Mouse (Mus musculus): ENCODE measurements around the gene Hhatl.
A peak's percentile ranks its signal among the peaks of the same experiment; 100 is the strongest.

The Hhatl gene

GRCm38 (mm10) chr9:121759091-121760081 is 32.9 kb downstream of the Hhatl start, which contains the start of gene Zfp651:
TSS of gene Zfp651 (plus strand) at chr9:121759330.
- DNase-seq (ENCODE audit: low read depth, low spot score), result peak; percentile 77

- no peak for DNase-seq (ENCODE audit: low read depth, low spot score)
These were observed 34.2 kb downstream of the Hhatl start for GRCm38 (mm10) chr9:121757835-121758814.

DNA sequence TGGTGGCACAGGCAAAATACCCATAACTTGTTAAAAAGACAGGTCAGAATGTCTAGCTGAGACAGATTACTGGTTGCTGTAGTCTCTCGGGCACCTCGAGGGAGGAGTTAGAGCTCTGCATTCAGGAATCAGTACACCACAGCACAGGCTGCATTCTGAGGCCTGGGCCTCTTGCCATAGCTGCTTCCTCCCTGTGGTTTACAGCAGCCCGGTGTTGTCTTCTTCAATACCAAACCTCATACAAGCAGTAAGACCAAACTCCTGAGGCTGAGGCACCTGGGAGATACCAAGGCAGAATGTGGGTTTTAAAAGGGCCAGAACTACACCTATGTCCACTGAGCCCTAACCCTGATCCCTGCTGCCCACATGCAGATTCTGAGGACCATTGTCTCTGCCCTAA is 34.9 kb downstream of the Hhatl start:
- DNase-seq (ENCODE audit: low read depth, low spot score), result no peak

GRCm38 (mm10) chr9:121756785-121757184 is 35.5 kb downstream of the Hhatl start:
- DNase-seq (ENCODE audit: low read depth, low spot score), result no peak

GRCm38 (mm10) chr9:121754624-121755023 is 37.7 kb downstream of the Hhatl start:
- no peak for DNase-seq (ENCODE audit: low read depth, low spot score)

- DNase-seq (ENCODE audit: low read depth, low spot score), result no peak
These were observed 39.5 kb downstream of the Hhatl start for GRCm38 (mm10) chr9:121752774-121753173.

DNA sequence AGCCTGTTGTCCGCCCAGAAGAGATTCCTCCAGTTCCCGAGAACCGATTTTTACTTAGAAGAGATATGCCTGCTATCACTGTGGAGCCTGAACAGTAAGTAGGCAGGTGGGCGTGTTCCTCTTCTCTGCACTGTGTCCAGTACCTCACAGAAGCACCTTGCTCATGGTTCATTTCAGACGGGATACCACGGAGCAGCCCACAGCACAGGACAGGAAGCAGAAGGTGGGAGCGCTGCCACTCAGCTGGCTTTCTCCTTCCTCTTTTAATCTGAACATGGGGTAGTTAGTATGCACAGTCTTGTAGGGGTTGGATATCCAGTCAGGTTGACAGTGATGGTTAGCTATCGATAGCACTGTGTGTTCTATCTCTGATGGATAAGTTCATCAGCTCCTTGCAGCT is 48.3 kb downstream of the Hhatl start:
- DNase-seq (ENCODE audit: low read depth, low spot score), result no peak

DNA sequence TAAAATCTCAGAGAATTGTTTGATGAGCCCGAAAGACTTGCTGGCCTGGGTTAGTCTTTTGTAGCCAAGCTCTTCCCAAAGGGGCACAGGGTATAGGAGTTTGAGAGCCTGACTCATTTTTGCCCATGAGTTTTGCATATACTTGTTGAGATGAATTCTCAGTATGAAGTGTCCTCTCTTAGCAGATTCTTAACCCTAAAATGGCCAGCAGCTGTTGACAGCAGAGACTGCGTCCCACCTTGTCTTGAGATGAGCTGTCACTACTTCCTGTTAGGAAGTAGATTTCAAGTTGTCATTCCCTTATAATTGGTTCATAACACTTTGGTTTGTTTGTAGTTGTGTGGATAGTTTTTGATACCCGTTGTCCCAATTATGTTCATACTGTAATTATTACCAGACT is 51.1 kb downstream of the Hhatl start:
- no peak for DNase-seq (ENCODE audit: low read depth, low spot score)

DNA sequence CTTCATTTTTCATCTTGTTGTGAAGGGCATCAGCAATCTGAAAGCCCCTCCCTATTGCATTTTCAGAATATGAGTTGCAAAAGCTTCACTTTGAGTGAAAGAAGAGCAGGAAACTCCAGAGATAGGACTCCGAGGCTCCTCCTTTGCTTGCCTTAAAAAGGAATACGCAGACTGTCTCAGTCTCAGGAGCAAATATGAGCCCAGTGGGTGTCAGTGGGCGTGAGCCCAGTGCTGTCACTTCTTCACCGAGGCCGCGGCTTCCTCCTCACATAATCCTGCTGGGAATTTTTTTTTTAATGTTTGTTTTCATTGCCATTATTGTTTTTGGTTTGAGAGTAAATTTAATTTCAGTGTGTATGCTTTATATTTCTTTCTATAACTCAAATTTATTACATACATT is 51.8 kb downstream of the Hhatl start:
- DNase-seq (ENCODE audit: low read depth, low spot score), result no peak
